Mouse (Mus musculus) megakaryocyte, embryonic 14.5 days (primary cell): ENCODE measurements around the gene Atp23.

ENCODE experiments used
- FLI1 ChIP-seq: IDR thresholded peaks from 2 replicates; pipeline ENCODE4 v1.6.1; 2012; ENCODE audit warnings: low read length, inconsistent platforms, mixed read lengths
- GATA1 ChIP-seq: IDR thresholded peaks from 3 replicates; pipeline ENCODE4 v1.6.1; 2012; ENCODE audit warnings: mixed read lengths, low read length, inconsistent platforms, borderline replicate concordance

GRCm38 (mm10) chr10:126893145-126893544, 8.0 kb downstream of the Atp23 start:
- TF ChIP-seq GATA1 (no peak), FLI1 (no peak)
